Mouse (Mus musculus) gastrocnemius, postnatal 36 days (tissue): Measurements from ENCODE around the gene Osbpl11. TPM values are rescaled to one million over a fixed set of nuclear protein-coding genes. Genes with fewer than 3 reads are reported as not detected.
A peak's percentile ranks its signal among the peaks of the same experiment; 100 is the strongest.
"Not testable (repeated sequence)": the region's sequence is repeated elsewhere in the genome, so short reads cannot be mapped to it uniquely, and the experiment has no call there.

Experiments
- DNase-seq, 2 experiments: peaks; one replicate each; pipeline ENCODE4 v3.0.0; 2022
- intact Hi-C: fragments of 180-260 bp; cut with DNase I; formaldehyde crosslinking; loops from one replicate; pipeline ENCODE4 v1.15.1; 2025
- total RNA-seq, 2 experiments: library from RNA; stranded (reverse); gene quantifications; 2 replicates each; pipeline ENCODE4 v1.2.3; 2021

Osbpl11 gene
- total RNA-seq, 2 experiments from 2014 or later, result 13.9 to 15.2 TPM

- no peak for DNase-seq
- intact Hi-C loops, result no loop called here
Observed at GRCm38 (mm10) chr16:33174695-33175094, 10.2 kb upstream of the Osbpl11 start.

GRCm38 (mm10) chr16:33176831-33177230 lies 8.0 kb upstream of the Osbpl11 start:
- intact Hi-C loops, DNase-seq: not testable (repeated sequence)

GRCm38 (mm10) chr16:33177722-33178121 lies 7.1 kb upstream of the Osbpl11 start:
- no peak for DNase-seq
- intact Hi-C loops, result no loop called here

GRCm38 (mm10) chr16:33178278-33179074 lies 6.4 kb upstream of the Osbpl11 start:
- intact Hi-C loops, result no loop called here
- peak in 1 of 2 experiments; percentile 27 for DNase-seq

- DNase-seq, intact Hi-C loops: not testable (repeated sequence)
Observed at GRCm38 (mm10) chr16:33179222-33179621, 5.6 kb upstream of the Osbpl11 start.

GRCm38 (mm10) chr16:33179911-33180310 lies 5.0 kb upstream of the Osbpl11 start:
- DNase-seq, result no peak
- intact Hi-C loops, result no loop called here

- no peak for DNase-seq
- intact Hi-C loops, result no loop called here
Observed at GRCm38 (mm10) chr16:33180793-33181192, 4.1 kb upstream of the Osbpl11 start.

- DNase-seq, result peak in 1 of 2 experiments; percentile 31
- intact Hi-C loops, result no loop called here
Observed at GRCm38 (mm10) chr16:33185261-33186046, 583 bp downstream of the Osbpl11 start.

GRCm38 (mm10) chr16:33186134-33186533 lies 1.3 kb downstream of the Osbpl11 start:
- intact Hi-C loops, result no loop called here
- no peak for DNase-seq

GRCm38 (mm10) chr16:33188076-33188475 lies 3.2 kb downstream of the Osbpl11 start:
- DNase-seq, result no peak
- intact Hi-C loops, result no loop called here

GRCm38 (mm10) chr16:33191671-33192091 lies 6.8 kb downstream of the Osbpl11 start:
- intact Hi-C loops, result loop anchor here (10.0 kb wide), 1 partner anchor 553 kb away; no protein-coding TSS in a partner anchor

GRCm38 (mm10) chr16:33192280-33192679 lies 7.4 kb downstream of the Osbpl11 start:
- DNase-seq, result no peak
- intact Hi-C loops, result loop anchor here (10.0 kb wide), 1 partner anchor 553 kb away; no protein-coding TSS in a partner anchor

More at GRCm38 (mm10) chr16:33191671-33192091, 6.8 kb downstream of the Osbpl11 start:
- DNase-seq, result peak in 1 of 2 experiments; percentile 24

- intact Hi-C loops, result loop anchor here (10.0 kb wide), 1 partner anchor 551 kb away; no protein-coding TSS in a partner anchor
- DNase-seq, result no peak
Observed at GRCm38 (mm10) chr16:33193649-33194048, 8.8 kb downstream of the Osbpl11 start.

GRCm38 (mm10) chr16:33195686-33196313 lies 10.9 kb downstream of the Osbpl11 start:
- no peak for DNase-seq
- intact Hi-C loops, result loop anchor here (10.0 kb wide), 1 partner anchor 549 kb away; no protein-coding TSS in a partner anchor

- no peak for DNase-seq
- intact Hi-C loops, result loop anchor here (10.0 kb wide), 1 partner anchor 548 kb away; no protein-coding TSS in a partner anchor
Observed at GRCm38 (mm10) chr16:33196578-33196977, 11.7 kb downstream of the Osbpl11 start.

GRCm38 (mm10) chr16:33200589-33200988 lies 15.7 kb downstream of the Osbpl11 start:
- intact Hi-C loops, result no loop called here
- DNase-seq, result no peak

- intact Hi-C loops, result no loop called here
- no peak for DNase-seq
Observed at GRCm38 (mm10) chr16:33210812-33211211, 25.9 kb downstream of the Osbpl11 start.

- intact Hi-C loops, result no loop called here
- DNase-seq, result no peak
Observed at GRCm38 (mm10) chr16:33216313-33217003, 31.6 kb downstream of the Osbpl11 start.

GRCm38 (mm10) chr16:33217553-33218085 lies 32.7 kb downstream of the Osbpl11 start:
- intact Hi-C loops, result not testable (repeated sequence)

GRCm38 (mm10) chr16:33222482-33222881 lies 37.6 kb downstream of the Osbpl11 start:
- intact Hi-C loops, result no loop called here
- no peak for DNase-seq

More at GRCm38 (mm10) chr16:33217553-33218085, 32.7 kb downstream of the Osbpl11 start:
- DNase-seq, result not testable (repeated sequence)
